In genomic region chr4:110145229-110145628, GRCm38 (mm10) we compare ENCODE assay signal across 15 mouse cellular contexts.
"Had no signal": no experiment of that assay in that cellular context is flagged by ENCODE, and none has a peak within 500 bp of the region (broad histone marks: within the 10 kb centered on the region; RNA-seq: fewer than 3 reads in every experiment).

No protein-coding gene starts in this region.

- H3K9me3 ChIP-seq: intestine, embryonic 15.5 days; liver, embryonic 12.5 days; neural tube, embryonic 13.5 days; stomach, embryonic 15.5 days had no signal

- ATAC-seq: intestine, embryonic 15.5 days; liver, embryonic 12.5 days had no signal

- H3K9ac ChIP-seq: intestine, embryonic 15.5 days; liver, embryonic 12.5 days; lung, embryonic 14.5 days; neural tube, embryonic 13.5 days; stomach, embryonic 15.5 days had no signal

- DNase-seq: kidney, adult 9 months; kidney, postnatal 25 days; layer of hippocampus, adult 9-11 months; lung, embryonic 14.5 days; lung, postnatal 10 days; lung, postnatal 4 days; midbrain, embryonic 14.5 days; retina, postnatal 1 day; right cerebral cortex, postnatal 4 days; spleen, adult 18-20 months; thymus, postnatal 36 days had no signal

- H3K4me2 ChIP-seq: intestine, embryonic 15.5 days; liver, embryonic 12.5 days; lung, embryonic 14.5 days; neural tube, embryonic 13.5 days; stomach, embryonic 15.5 days had no signal

- H3K27me3 ChIP-seq: intestine, embryonic 15.5 days; liver, embryonic 12.5 days; neural tube, embryonic 13.5 days; stomach, embryonic 15.5 days had no signal

- H3K36me3 ChIP-seq: intestine, embryonic 15.5 days; liver, embryonic 12.5 days; neural tube, embryonic 13.5 days; stomach, embryonic 15.5 days had no signal

- H3K27ac ChIP-seq: intestine, embryonic 15.5 days; liver, embryonic 12.5 days; neural tube, embryonic 13.5 days; stomach, embryonic 15.5 days had no signal

- H3K4me1 ChIP-seq: intestine, embryonic 15.5 days; liver, embryonic 12.5 days; neural tube, embryonic 13.5 days; stomach, embryonic 15.5 days had no signal

- H3K4me3 ChIP-seq: intestine, embryonic 15.5 days; liver, embryonic 12.5 days; neural tube, embryonic 13.5 days; stomach, embryonic 15.5 days had no signal
